Mouse (Mus musculus): ENCODE results near the gene Txn1. TPM values are rescaled to one million over a fixed set of nuclear protein-coding genes. Genes with fewer than 3 reads are reported as not detected.

The Txn1 gene
- polyA plus RNA-seq, 1 experiment from 2014 or later, result 414 TPM

GRCm38 (mm10) chr4:57964143-57964542, 7.9 kb upstream of the Txn1 start:
- ATAC-seq (replicated peaks; ENCODE audit: low FRiP score), result no peak

GRCm38 (mm10) chr4:57959056-57959455, 2.8 kb upstream of the Txn1 start:
- no peak overlapping the region for H3K4me3 ChIP-seq (ENCODE audit: low read depth, low read length)
- no peak overlapping the region for H3K4me2 ChIP-seq (ENCODE audit: low read depth, low read length, severe bottlenecking)
- no peaks in the 10 kb centered on the region for H3K27me3 ChIP-seq (ENCODE audit: control insufficient read depth, insufficient read depth, low read length)
- H3K4me1 ChIP-seq (replicated peaks; ENCODE audit: control insufficient read depth, insufficient read depth, low read length), result peaks cover 3% of the 10 kb centered on the region; the same call in 1 of the 2 replicates
- H3K9ac ChIP-seq (ENCODE audit: low read length), result no peak overlapping the region
- H3K27ac ChIP-seq (ENCODE audit: low read depth, low read length), result no peak overlapping the region
- WGBS, result 87% methylated on average over 8 of the region's 8 CpGs
- no peaks in the 10 kb centered on the region for H3K36me3 ChIP-seq (ENCODE audit: control insufficient read depth, insufficient read depth, low read length)
- ATAC-seq (replicated peaks; ENCODE audit: low FRiP score) (no peak), DNase-seq (ENCODE audit: low spot score) (no peak)
- H3K9me3 ChIP-seq (ENCODE audit: control insufficient read depth, low read length), result no peaks in the 10 kb centered on the region

More at GRCm38 (mm10) chr4:57964143-57964542, 7.9 kb upstream of the Txn1 start:
- DNase-seq (ENCODE audit: low spot score), result no peak
- Histone ChIP-seq H3K4me2 (ENCODE audit: low read depth, low read length, severe bottlenecking) (no peak overlapping the region), H3K4me1 (replicated peaks; ENCODE audit: control insufficient read depth, insufficient read depth, low read length) (no peaks in the 10 kb centered on the region), H3K4me3 (ENCODE audit: low read depth, low read length) (no peak overlapping the region), H3K9me3 (ENCODE audit: control insufficient read depth, low read length) (no peaks in the 10 kb centered on the region), H3K36me3 (ENCODE audit: control insufficient read depth, insufficient read depth, low read length) (no peaks in the 10 kb centered on the region), H3K9ac (ENCODE audit: low read length) (no peak overlapping the region), H3K27ac (ENCODE audit: low read depth, low read length) (no peak overlapping the region), H3K27me3 (ENCODE audit: control insufficient read depth, insufficient read depth, low read length) (no peaks in the 10 kb centered on the region)
- 65% methylated on average over 1 of the region's 1 CpGs for WGBS

- ATAC-seq (replicated peaks; ENCODE audit: low FRiP score) (no peak), DNase-seq (ENCODE audit: low spot score) (no peak)
- 79% methylated on average over 9 of the region's 9 CpGs for WGBS
- Histone ChIP-seq H3K9me3 (ENCODE audit: control insufficient read depth, low read length) (no peaks in the 10 kb centered on the region), H3K27me3 (ENCODE audit: control insufficient read depth, insufficient read depth, low read length) (no peaks in the 10 kb centered on the region), H3K27ac (ENCODE audit: low read depth, low read length) (no peak overlapping the region), H3K4me2 (ENCODE audit: low read depth, low read length, severe bottlenecking) (no peak overlapping the region), H3K36me3 (ENCODE audit: control insufficient read depth, insufficient read depth, low read length) (no peaks in the 10 kb centered on the region), H3K9ac (ENCODE audit: low read length) (no peak overlapping the region), H3K4me1 (replicated peaks; ENCODE audit: control insufficient read depth, insufficient read depth, low read length) (peaks cover 3% of the 10 kb centered on the region; the same call in 1 of the 2 replicates), H3K4me3 (ENCODE audit: low read depth, low read length) (no peak overlapping the region)
These were observed 1.9 kb upstream of the Txn1 start for GRCm38 (mm10) chr4:57958098-57958497.

- no peaks in the 10 kb centered on the region for H3K27me3 ChIP-seq (ENCODE audit: control insufficient read depth, insufficient read depth, low read length)
- peak overlapping the region; percentile 46 for H3K9ac ChIP-seq (ENCODE audit: low read length)
- ATAC-seq (replicated peaks; ENCODE audit: low FRiP score), result no peak
- H3K4me2 ChIP-seq (ENCODE audit: low read depth, low read length, severe bottlenecking), result peak overlapping the region; percentile 69
- H3K4me1 ChIP-seq (replicated peaks; ENCODE audit: control insufficient read depth, insufficient read depth, low read length), result peaks cover 3% of the 10 kb centered on the region; the same call in 1 of the 2 replicates
- no peak for DNase-seq (ENCODE audit: low spot score)
- H3K36me3 ChIP-seq (ENCODE audit: control insufficient read depth, insufficient read depth, low read length), result no peaks in the 10 kb centered on the region
- peak overlapping the region; percentile 70; the same call in 1 of the 2 replicates for H3K27ac ChIP-seq (ENCODE audit: low read depth, low read length)
- WGBS, result 50% methylated on average over 11 of the region's 11 CpGs
- H3K9me3 ChIP-seq (ENCODE audit: control insufficient read depth, low read length), result no peaks in the 10 kb centered on the region
- peak overlapping the region; percentile 79 for H3K4me3 ChIP-seq (ENCODE audit: low read depth, low read length)
These were observed 1.2 kb upstream of the Txn1 start for GRCm38 (mm10) chr4:57957200-57958085.

GRCm38 (mm10) chr4:57955544-57955958, 660 bp downstream of the Txn1 start:
- peak; percentile 84 for DNase-seq (ENCODE audit: low spot score)
- Histone ChIP-seq H3K4me1 (replicated peaks; ENCODE audit: control insufficient read depth, insufficient read depth, low read length) (peaks cover 3% of the 10 kb centered on the region; the same call in 1 of the 2 replicates), H3K36me3 (ENCODE audit: control insufficient read depth, insufficient read depth, low read length) (peaks cover 9% of the 10 kb centered on the region), H3K27me3 (ENCODE audit: control insufficient read depth, insufficient read depth, low read length) (no peaks in the 10 kb centered on the region), H3K27ac (ENCODE audit: low read depth, low read length) (peak overlapping the region; percentile 82), H3K9me3 (ENCODE audit: control insufficient read depth, low read length) (peaks cover 3% of the 10 kb centered on the region; the same call in 1 of the 2 replicates), H3K4me2 (ENCODE audit: low read depth, low read length, severe bottlenecking) (peak overlapping the region; percentile 66), H3K4me3 (ENCODE audit: low read depth, low read length) (peak overlapping the region; percentile 79), H3K9ac (ENCODE audit: low read length) (peak overlapping the region; percentile 88)
- ATAC-seq (replicated peaks; ENCODE audit: low FRiP score), result peak; percentile 43
- WGBS, result under 1% methylated on average over 25 of the region's 25 CpGs

- WGBS, result 71% methylated on average over 8 of the region's 8 CpGs
- H3K9me3 ChIP-seq (ENCODE audit: control insufficient read depth, low read length), result peaks cover 3% of the 10 kb centered on the region; the same call in 1 of the 2 replicates
- peak overlapping the region; percentile 88 for H3K9ac ChIP-seq (ENCODE audit: low read length)
- peaks cover 9% of the 10 kb centered on the region for H3K36me3 ChIP-seq (ENCODE audit: control insufficient read depth, insufficient read depth, low read length)
- ATAC-seq (replicated peaks; ENCODE audit: low FRiP score), result no peak
- H3K4me1 ChIP-seq (replicated peaks; ENCODE audit: control insufficient read depth, insufficient read depth, low read length), result peaks cover 3% of the 10 kb centered on the region; the same call in 1 of the 2 replicates
- no peak for DNase-seq (ENCODE audit: low spot score)
- H3K27ac ChIP-seq (ENCODE audit: low read depth, low read length), result no peak overlapping the region
- H3K27me3 ChIP-seq (ENCODE audit: control insufficient read depth, insufficient read depth, low read length), result no peaks in the 10 kb centered on the region
- peak overlapping the region; percentile 66 for H3K4me2 ChIP-seq (ENCODE audit: low read depth, low read length, severe bottlenecking)
- peak overlapping the region; percentile 79 for H3K4me3 ChIP-seq (ENCODE audit: low read depth, low read length)
These were observed 1.2 kb downstream of the Txn1 start for GRCm38 (mm10) chr4:57954991-57955390.

- Histone ChIP-seq H3K9me3 (ENCODE audit: control insufficient read depth, low read length) (peaks cover 3% of the 10 kb centered on the region; the same call in 1 of the 2 replicates), H3K4me1 (replicated peaks; ENCODE audit: control insufficient read depth, insufficient read depth, low read length) (peaks cover 3% of the 10 kb centered on the region; the same call in 1 of the 2 replicates), H3K36me3 (ENCODE audit: control insufficient read depth, insufficient read depth, low read length) (peaks cover 9% of the 10 kb centered on the region), H3K9ac (ENCODE audit: low read length) (no peak overlapping the region), H3K27ac (ENCODE audit: low read depth, low read length) (no peak overlapping the region), H3K27me3 (ENCODE audit: control insufficient read depth, insufficient read depth, low read length) (no peaks in the 10 kb centered on the region), H3K4me3 (ENCODE audit: low read depth, low read length) (peak overlapping the region; percentile 79; the same call in 1 of the 2 replicates), H3K4me2 (ENCODE audit: low read depth, low read length, severe bottlenecking) (peak overlapping the region; percentile 66)
- ATAC-seq (replicated peaks; ENCODE audit: low FRiP score) (no peak), DNase-seq (ENCODE audit: low spot score) (no peak)
- WGBS, result 76% methylated on average over 6 of the region's 6 CpGs
These were observed 1.6 kb downstream of the Txn1 start for GRCm38 (mm10) chr4:57954580-57954979.

GRCm38 (mm10) chr4:57953796-57954195, 2.4 kb downstream of the Txn1 start:
- no peak overlapping the region for H3K27ac ChIP-seq (ENCODE audit: low read depth, low read length)
- DNase-seq (ENCODE audit: low spot score) (no peak), ATAC-seq (replicated peaks; ENCODE audit: low FRiP score) (no peak)
- peaks cover 3% of the 10 kb centered on the region; the same call in 1 of the 2 replicates for H3K4me1 ChIP-seq (replicated peaks; ENCODE audit: control insufficient read depth, insufficient read depth, low read length)
- no peak overlapping the region for H3K4me2 ChIP-seq (ENCODE audit: low read depth, low read length, severe bottlenecking)
- peaks cover 9% of the 10 kb centered on the region for H3K36me3 ChIP-seq (ENCODE audit: control insufficient read depth, insufficient read depth, low read length)
- H3K27me3 ChIP-seq (ENCODE audit: control insufficient read depth, insufficient read depth, low read length), result no peaks in the 10 kb centered on the region
- WGBS, result 92% methylated on average over 7 of the region's 7 CpGs
- H3K4me3 ChIP-seq (ENCODE audit: low read depth, low read length), result no peak overlapping the region
- peaks cover 3% of the 10 kb centered on the region; the same call in 1 of the 2 replicates for H3K9me3 ChIP-seq (ENCODE audit: control insufficient read depth, low read length)
- no peak overlapping the region for H3K9ac ChIP-seq (ENCODE audit: low read length)

All from forebrain, embryonic 11.5 days (tissue).